Mouse (Mus musculus) thymus, adult 2 months (tissue): ENCODE data around the gene Arih2.

Experiments
- CTCF ChIP-seq: fragments of 200-500 bp; IDR thresholded peaks from 2 replicates; pipeline ENCODE4 v1.5.1; 2012; ENCODE audit warnings: mild to moderate bottlenecking, control low read depth, low read length, moderate library complexity, borderline replicate concordance; ENCODE audit not compliant: control insufficient read depth, poor library complexity, insufficient read depth; ENCODE audit errors: extremely low read depth
- POLR2A ChIP-seq: fragments of 200-500 bp; IDR thresholded peaks from 2 replicates; pipeline ENCODE4 v1.6.1; 2012; ENCODE audit warnings: mild to moderate bottlenecking, low read length, control low read depth, moderate library complexity; ENCODE audit not compliant: control insufficient read depth, poor library complexity, insufficient read depth; ENCODE audit errors: extremely low read depth

GRCm38 (mm10) chr9:108630683-108631082, 18.5 kb downstream of the Arih2 start:
- TF ChIP-seq CTCF = no peak
- TF ChIP-seq POLR2A = no peak
